Mouse (Mus musculus) thymus, adult 18-20 months (tissue): ENCODE measurements around the gene Polm.
"Not testable (repeated sequence)": the region's sequence is repeated elsewhere in the genome, so short reads cannot be mapped to it uniquely, and the experiment has no call there.

Experiments used
- DNase-seq, 2 experiments: peaks; one replicate each; pipeline ENCODE4 v3.0.0; 2022; ENCODE audit warnings: mixed read lengths in 2 of 2

Polm gene

GRCm38 (mm10) chr11:5852314-5852713 lies 14.5 kb upstream of the Polm start:
- no peak for DNase-seq

- DNase-seq, result peak; percentile 25 to 69
Observed at GRCm38 (mm10) chr11:5851021-5851736, 13.4 kb upstream of the Polm start.

GRCm38 (mm10) chr11:5850452-5850851 lies 12.6 kb upstream of the Polm start:
- DNase-seq, result peak in 1 of 2 experiments; percentile 37

GRCm38 (mm10) chr11:5849316-5849715 lies 11.5 kb upstream of the Polm start:
- no peak for DNase-seq

- no peak for DNase-seq
Observed at GRCm38 (mm10) chr11:5848741-5849140, 10.9 kb upstream of the Polm start.

- DNase-seq, result no peak
Observed at GRCm38 (mm10) chr11:5846639-5847345, 9.0 kb upstream of the Polm start.

GRCm38 (mm10) chr11:5843131-5843530 lies 5.3 kb upstream of the Polm start:
- no peak for DNase-seq

- no peak for DNase-seq
Observed at GRCm38 (mm10) chr11:5841751-5842150, 3.9 kb upstream of the Polm start.

- no peak for DNase-seq
Observed at GRCm38 (mm10) chr11:5840346-5840745, 2.5 kb upstream of the Polm start.

GRCm38 (mm10) chr11:5836126-5836525 lies 1.7 kb downstream of the Polm start:
- peak in 1 of 2 experiments; percentile 21 for DNase-seq

GRCm38 (mm10) chr11:5835057-5835456 lies 2.8 kb downstream of the Polm start:
- DNase-seq, result no peak

- DNase-seq, result no peak
Observed at GRCm38 (mm10) chr11:5834506-5834905, 3.3 kb downstream of the Polm start.

- DNase-seq, result no peak
Observed at GRCm38 (mm10) chr11:5829327-5829726, 8.5 kb downstream of the Polm start.

- DNase-seq, result no peak
Observed at GRCm38 (mm10) chr11:5828509-5829191, 9.2 kb downstream of the Polm start.

- no peak for DNase-seq
Observed at GRCm38 (mm10) chr11:5827931-5828330, 9.9 kb downstream of the Polm start.

- DNase-seq, result no peak
Observed at GRCm38 (mm10) chr11:5825432-5825831, 12.4 kb downstream of the Polm start.

- DNase-seq, result no peak
Observed at GRCm38 (mm10) chr11:5819223-5819622, 18.6 kb downstream of the Polm start.

- no peak for DNase-seq
Observed at GRCm38 (mm10) chr11:5813381-5813780, 24.4 kb downstream of the Polm start.

GRCm38 (mm10) chr11:5809487-5809886 lies 28.3 kb downstream of the Polm start:
- not testable (repeated sequence) for DNase-seq

- DNase-seq, result no peak
Observed at GRCm38 (mm10) chr11:5807956-5808355, 29.9 kb downstream of the Polm start.

GRCm38 (mm10) chr11:5805711-5806110 lies 32.1 kb downstream of the Polm start:
- no peak for DNase-seq

GRCm38 (mm10) chr11:5804174-5804573 lies 33.6 kb downstream of the Polm start:
- DNase-seq, result no peak

GRCm38 (mm10) chr11:5803551-5803981 lies 34.2 kb downstream of the Polm start, which contains the start of gene Pgam2:
TSS of gene Pgam2 (minus strand) at chr11:5803733.
- no peak for DNase-seq
